Mouse (Mus musculus) gonadal fat pad, adult 2 months (tissue): ENCODE measurements at regions not wholly inside any gene's neighbourhood (a gene's known extent, or its start where the extent isn't known, plus 50 kb on each side); places are given as distances from the start of the nearest gene placed in this dataset.
"Not testable (repeated sequence)": the region's sequence is repeated elsewhere in the genome, so short reads cannot be mapped to it uniquely, and the experiment has no call there.

ENCODE experiments used
- DNase-seq: peaks from one replicate; pipeline ENCODE4 v3.0.0-alpha.2; 2012; ENCODE audit warnings: low read depth

DNA sequence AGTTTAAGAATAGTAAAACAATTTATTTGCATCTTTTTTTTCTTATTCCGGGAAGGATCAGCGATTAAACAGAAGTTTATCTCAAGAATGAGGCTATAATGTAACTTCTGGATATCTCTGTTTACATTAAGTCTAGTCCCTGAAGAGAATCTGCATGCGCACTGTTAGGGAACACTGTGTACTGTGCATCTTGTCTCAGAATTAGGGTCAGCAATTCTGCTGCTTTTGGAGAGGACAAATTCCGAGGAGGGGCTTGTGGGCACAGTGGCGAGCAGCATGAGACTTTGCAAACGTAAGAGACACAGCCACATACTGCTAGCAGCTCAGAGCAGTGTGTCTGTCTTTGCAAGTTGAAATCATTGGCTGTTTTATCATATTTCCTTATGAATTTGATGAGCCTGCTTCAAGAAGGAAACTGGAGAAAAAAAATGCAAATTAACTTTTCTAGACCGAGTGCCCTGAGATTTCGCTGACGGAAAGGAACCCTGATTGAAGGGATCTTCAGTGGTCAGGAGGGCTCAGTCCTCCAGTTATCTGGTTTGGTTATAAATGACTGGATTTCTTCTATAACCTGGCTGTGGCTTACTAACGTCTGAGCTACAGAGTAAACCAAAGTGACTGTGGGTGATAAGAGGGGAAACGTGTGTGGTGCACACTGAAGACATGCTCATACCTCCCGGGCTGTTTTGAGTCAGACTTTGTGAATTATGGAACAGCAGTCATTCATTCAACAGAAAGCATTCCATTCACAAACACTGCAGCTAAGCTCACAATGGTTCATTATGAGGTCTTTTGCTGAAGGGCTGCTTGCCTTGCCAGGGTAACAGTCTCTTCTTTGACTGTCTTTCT is 305.1 kb downstream of the Ets1 start:
- DNase-seq, result no peak

DNA sequence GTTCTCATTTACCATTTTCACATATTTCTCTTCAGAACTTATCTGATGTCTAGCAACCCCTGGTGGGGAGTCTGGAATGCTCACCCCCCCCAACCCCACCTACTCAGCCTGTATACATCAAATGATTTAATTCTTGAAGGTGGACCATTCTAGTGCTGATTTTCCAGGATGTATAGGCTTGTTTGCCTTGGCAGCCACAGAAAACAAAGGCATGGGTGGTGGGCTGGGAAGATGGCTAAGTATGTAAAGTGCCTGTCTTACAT is 305.7 kb downstream of the Ets1 start:
- DNase-seq, result no peak

DNA sequence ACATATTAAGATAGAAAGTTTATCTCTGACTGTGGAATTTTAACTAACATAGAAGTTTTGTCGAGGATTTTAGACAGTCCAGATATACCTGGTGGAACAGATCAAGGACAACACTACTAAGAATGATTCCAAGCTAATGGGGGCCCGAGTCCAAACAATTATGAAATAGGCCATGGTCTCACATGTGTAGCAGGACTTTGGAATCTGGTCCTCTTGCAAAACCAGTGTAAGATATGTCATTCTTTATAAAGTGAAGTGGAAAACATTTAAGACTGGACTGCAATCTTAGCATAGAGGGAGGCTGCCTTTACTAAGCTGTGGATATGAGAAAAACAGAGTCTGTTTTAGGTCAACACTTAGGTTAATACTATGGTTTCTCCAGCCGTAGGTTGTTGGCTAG is 311.2 kb downstream of the Ets1 start:
- DNase-seq, result no peak

DNA sequence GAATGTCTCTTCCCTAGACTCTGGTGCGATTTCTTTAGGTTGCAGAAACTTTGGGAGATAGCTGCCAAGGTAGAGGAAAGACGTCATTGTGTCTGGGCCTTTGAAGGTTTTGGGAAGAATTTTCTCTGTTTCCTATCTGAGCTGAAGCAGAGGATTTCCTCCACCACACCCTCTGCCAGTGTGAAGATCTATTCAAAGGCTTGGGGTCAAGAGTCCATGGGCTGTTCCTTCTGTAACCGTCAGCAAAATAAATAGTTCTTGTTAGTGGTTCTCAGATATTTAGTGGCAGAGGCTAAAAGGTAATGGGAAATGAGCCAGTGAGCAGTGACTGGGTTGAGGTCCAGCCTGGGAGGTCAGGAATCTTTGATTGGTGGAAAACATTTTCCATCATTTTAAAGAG is 313.0 kb downstream of the Ets1 start:
- no peak for DNase-seq

DNA sequence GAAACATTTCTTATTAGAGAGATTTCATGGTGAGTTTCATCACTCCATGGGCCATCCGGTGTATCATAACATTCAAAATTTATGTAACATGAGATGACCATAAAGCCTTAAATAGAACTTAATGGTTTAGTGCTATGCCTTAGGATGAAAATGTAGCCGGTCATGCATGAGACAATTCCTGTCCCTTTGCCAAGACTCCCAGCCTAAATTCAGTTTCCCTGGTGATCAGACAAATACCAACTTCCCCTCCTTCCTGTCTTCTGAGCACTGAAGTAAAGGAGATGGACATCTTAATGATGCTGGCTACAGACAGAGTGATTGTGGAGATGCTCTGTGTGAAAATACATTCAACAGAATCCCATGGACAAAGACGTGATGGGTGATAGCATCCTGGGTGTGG is 322.7 kb downstream of the Ets1 start:
- no peak for DNase-seq

DNA sequence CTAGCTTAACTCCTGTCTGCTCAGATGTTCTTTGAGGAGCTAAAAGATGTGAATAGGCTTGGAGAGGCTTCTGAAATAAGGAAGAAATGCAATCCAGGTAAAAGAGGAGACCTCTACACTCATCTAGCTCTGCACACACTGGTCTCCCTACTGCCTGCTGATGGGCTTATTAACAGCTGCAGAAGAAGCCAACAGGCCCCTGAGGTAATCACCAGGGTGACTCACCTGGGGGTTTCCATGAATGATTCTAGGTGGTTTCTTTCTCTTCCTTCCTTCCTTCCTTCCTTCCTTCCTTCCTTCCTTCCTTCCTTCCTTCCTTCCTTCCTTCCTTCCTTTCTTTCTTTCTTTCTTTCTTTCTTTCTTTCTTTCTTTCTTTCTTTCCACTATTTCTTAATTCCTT is 323.4 kb downstream of the Ets1 start:
- DNase-seq, result not testable (repeated sequence)

DNA sequence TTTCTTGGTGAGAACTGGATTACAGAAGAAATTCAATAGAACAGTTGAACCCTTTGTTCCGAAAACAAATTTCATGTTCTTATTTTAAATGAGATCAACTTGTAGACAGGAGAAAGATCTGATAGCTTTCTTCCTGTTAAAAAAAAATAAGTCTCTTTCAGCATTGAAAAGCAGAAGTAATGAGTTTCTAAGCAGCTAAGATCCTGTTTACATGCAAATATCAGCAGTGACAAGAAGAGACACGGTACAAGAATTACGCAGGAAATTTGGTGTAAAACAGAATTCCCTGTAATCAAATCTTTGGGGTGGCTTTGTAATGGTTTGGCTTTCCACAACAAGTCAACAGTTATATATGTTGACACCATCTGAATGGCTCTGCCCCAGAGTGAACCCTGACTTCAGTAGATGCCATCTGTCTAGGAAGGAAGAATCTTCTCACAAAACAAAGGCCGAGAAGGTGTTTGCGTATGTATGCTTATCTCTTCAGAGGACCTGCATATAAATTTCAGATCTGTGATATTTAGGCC is 326.7 kb downstream of the Ets1 start:
- DNase-seq, result no peak

DNA sequence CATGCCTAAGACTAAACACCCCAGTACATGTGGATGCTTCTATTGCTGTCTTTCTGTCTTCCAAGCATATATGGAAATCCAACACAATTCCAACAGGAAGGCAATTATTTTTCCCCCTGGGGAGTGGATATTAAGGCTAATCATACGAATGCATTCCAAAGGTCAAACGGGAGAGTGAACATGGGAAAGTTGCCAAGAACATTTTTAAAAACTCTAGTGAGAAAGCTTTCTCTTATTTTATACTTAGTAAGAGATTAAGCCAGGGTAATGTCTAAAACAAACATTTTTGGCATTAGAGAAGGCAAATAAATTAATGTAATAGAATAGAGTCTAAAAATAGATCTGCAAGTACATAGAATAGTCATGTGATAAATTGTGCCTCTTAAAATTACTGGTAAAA is 332.4 kb downstream of the Ets1 start:
- no peak for DNase-seq

DNA sequence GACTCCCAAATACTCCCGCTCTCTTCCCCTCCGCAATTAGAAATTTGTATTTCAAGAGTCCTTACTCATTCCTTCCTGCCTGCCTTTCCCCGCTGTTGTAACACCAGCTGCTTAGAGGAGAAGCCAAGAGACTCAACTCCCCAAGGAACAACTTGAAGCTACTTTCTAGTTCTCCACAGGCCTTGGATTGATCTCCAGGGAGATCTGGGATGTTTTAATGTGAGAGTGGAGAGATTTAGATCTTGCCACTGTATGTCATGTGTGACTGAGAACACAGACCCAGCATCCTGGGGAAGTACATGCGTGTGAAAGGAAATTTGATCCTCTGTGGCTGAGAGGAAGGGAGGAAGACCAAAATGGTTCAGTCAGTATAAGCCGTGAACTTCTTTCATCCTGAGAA is 335.4 kb downstream of the Ets1 start:
- no peak for DNase-seq

DNA sequence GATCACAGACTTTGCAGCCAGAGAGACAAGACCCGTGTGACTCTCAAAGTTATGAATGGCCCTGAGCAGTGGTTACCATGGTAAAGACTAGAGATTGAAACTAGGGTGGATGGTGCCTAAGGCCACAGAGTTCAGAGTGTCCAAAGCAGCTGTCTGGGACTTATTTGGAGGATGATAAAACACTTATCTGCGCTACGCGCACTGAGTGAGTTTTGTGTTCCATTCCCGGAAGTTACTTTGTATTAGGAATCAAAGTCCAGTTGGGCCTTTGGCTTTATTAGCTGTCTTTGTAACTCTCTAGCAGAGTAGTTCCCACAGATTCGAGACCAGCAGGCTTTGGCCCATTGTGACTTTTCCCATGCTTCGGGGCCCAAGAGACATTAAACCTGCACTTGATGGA is 335.9 kb downstream of the Ets1 start:
- no peak for DNase-seq

DNA sequence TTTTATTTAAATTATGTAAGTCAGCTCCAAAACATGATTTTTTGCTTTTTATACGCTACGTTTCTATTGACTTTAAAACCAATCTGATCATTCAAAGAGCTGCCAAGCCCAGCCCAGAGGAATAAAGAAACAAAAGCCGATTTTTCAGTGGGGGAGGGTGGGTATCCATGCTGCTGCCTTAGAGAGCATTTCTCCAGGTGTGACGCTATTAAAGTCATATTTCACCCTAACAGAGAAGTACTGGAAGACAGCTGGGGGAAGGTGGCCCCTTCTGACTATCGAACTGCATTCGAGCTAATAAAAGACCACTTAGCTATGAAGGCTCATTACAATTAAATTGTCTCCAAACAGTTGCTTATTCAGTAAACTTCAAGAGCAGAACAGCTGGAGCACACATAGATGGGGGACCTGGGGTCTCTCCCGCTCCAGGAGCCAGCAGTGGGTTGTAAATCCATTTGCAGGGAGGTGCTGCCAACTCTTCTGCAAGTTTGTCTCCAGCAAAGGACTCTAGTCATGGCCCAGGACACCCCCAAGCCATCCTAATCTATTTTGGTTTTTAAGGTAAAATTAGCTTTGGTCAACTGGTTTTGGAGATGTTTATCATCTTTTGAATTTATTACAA is 336.5 kb downstream of the Ets1 start:
- DNase-seq, result no peak

DNA sequence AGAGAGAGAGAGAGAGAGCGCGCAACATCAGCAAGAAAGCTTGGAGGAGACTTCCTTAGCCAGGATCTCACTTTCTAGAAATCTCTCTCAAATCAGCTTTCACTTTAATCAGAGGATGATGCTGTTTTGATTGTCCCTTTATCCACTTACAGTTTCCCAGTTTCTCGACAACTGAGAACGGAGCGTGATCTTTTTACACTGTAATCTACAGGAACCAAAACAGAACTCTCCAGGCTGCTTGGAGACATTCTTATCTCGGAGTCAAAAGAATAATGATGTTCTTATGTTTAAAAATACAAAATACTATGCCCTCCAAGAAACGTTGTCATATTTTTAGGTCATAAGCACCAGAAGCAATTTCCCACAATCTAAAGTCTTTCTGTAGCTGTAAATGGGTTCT is 341.7 kb downstream of the Ets1 start:
- DNase-seq, result no peak

DNA sequence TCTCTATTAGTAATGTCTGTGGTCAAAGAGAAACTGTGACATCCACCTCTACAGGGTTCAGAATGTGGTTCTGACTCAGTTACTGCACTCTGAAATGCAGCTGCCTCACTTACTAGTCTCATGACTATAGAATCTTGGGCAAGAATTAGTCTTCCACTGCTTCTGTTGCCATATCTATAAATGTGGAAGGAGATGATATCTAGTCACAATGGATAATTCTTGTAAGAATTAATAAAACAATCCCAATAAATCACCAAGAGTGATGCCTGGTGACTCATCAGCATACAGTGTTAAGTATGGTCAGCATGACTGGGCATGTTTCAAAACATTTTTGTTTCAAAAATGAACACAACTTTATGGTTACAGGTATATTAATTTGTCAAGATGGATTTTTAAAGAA is 344.8 kb downstream of the Ets1 start:
- no peak for DNase-seq

DNA sequence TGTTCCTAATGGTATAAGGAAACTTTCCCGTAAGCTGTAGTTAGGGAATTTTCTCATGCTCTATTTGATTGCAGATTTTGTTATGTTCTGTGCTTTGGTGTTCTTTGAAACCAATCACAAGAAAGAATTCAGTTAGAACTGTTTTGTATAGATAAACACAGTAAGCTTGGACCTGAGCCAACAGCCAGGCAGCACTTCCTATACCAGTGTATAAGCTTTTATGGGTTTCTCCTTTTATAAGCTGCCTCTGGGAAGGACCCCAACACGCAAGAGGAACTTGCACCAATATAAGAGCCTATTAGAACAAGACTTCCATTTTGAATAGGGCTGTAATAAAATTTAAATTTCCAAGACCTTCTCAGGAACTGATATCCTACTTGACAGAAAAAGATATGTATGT is 347.2 kb downstream of the Ets1 start:
- DNase-seq, result no peak

DNA sequence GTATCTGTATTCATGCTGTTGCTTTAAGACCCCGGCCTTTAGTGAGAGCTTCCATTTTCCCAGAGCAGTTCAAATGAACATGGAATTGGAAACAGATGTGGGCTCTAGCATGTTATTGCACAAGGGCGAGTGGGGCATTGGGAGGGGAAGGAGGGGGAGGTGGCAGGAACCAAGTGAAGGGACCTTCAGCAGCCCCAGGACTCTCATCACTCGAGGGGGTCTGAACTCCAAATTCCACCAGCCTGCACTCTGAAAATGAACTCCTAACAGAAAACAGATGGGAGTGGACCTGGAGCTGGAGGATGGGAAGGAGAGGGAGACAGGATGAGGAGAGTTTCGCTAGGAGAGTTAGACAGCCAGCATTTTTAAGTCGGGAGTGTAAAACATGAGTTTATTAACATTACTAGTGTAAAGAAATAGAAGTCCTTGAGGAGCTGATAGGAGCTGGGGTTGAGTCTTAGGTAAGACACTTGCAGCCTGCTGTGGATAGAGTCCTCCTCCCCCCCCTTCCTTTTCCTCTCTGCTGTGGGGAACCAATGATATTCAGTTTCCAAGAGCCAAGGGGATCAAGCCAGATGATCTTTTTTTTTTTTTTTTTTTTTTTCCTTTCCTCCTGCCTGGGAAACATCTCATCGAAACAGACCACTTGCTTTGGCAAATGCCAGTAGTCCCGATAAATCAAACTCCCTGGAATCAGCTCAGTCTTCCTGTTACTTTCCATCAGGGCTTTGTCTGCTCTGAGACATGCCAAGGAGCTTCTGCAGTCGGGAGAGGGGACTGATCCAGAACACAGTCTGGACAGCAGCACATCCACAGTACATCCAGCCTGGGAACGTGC is 351.0 kb downstream of the Ets1 start:
- DNase-seq, result no peak

DNA sequence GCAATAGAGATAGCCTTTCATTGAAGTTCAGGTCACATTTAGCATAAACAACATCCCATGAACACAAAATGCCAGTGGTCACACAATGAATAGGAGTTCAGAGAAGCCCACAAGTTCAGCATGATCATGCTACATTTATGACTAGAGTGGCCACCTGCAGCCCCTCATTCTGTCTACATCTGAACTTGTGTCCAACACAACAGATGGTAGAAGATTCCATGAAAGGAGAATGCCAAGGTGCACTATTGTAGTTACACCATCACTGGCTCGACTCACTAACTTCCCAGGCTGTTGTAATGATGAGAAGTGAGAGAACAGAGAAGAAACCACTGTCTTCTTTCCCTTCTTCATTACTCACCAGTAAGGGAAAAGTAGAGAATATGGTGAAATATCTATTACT is 353.0 kb downstream of the Ets1 start:
- DNase-seq, result no peak

DNA sequence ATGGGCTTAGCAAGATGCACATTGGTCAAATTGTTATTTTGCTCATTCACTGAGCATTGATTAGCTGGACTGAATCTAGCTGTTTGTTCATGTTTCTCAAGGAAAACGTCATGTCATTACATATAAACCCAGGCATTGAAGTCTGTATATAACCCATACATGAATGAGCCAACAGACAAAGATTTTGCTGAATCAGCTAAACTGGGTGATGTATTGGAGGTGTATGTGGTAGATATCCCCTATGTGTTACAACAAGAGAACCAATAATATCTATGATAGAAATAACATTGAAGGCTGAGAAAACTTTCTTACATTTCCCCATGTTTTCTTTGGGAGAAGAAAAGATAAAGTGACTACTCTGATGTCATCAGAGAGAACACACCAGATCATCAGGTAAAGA is 362.3 kb downstream of the Ets1 start:
- DNase-seq, result no peak

DNA sequence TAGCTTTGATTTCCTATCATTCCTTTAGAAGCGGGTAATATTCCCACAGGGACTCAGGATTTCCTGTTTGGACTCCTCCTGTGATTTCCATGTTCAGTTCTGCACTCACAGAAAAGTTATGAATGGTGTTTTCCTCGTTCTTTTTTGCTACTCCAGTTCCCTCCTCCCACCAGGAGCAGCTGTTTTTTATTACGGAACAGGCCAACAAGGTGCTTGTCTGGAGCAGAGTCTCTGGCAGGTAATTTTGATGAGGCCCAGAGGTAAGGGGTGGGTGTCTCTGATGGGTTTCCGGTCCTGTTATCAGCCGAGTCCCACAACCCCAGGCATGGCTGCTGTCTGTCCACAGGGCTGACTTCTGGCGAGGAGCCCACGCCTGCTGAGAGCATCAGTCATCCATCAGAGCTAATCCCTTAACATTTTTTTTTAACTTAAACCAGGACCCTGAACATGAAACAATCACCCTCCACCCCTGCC is 364.7 kb downstream of the Ets1 start:
- no peak for DNase-seq

DNA sequence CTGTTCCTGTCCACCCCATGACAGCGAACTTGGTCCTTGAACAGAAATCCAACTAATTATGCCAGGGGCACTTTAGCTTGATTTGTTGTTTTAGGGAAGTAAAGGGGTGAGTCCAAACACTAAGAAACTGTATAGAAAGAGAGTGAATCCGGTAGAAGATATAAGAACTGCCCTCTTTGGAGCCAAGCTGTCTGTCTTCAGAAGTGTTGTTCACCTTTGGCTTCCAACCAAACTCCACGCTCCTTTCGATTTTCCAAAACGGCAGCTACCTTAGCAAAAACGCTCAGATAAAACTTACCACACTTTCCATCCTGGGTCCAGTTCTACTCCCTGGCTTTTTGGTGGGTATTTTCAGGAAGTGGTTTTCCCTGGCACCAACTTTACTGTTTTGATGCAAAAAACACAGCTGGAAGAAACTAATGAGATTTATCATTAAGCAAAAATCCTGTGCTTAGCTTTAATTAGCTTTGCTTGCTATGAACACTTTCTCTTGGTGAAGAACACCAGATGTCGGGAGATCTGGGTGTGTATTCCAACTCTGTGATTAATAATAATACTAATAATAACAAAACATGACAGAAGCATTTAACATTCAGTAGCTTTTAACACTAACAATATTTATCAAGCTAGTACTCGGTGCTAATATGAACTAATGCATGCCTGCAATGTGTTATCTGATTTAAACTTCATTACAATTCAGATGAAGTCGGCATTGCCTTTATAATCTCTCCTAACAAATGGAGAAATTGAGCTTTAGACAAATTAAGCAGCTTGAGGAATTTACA is 365.3 kb downstream of the Ets1 start:
- no peak for DNase-seq

DNA sequence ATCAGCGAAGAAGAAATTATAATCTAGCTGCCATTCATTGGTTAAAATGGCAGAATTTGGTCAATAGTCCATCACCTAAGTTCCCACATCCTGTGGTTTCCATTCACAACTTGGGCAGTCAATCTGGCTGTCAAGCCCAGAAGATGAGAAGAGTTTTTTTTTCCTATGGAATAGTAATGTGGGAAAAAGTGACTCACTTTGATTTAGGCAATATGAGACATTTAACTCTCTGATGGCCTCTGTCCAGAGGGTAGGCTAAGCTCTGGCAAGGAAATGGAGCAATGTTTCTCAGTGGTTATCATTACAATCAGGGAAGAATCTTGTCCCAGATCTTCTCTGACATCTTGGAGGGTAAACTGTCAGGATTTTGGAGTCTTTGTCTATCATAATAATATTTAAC is 367.9 kb downstream of the Ets1 start:
- DNase-seq, result no peak

DNA sequence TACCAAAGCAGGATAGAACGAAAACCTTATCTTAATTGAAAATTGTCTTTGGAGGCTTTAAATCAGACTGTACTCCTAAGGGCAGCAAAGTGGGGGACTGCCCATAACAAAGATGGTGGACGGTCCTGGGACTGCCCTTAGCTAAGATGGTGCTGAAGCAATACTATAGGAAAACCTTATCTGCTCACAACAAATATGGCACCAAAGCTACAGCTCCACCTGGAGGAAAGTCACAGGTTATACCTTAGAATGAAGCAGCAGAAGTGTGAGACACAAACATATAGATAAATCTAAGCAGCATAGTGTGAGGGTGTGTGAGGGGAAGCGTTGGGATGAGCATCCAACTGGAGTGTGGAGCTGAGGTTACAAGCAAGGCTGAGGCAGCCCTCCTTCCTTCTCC is 368.5 kb downstream of the Ets1 start:
- no peak for DNase-seq
